Mouse (Mus musculus) bone marrow macrophage, adult 2 months (primary cell): ENCODE measurements around the gene Sstr1.

Experiments used
- CTCF ChIP-seq: IDR thresholded peaks from 2 replicates; pipeline ENCODE4 v1.5.1; 2012; ENCODE audit warnings: low read depth, mild to moderate bottlenecking, low read length, moderate library complexity
- POLR2A ChIP-seq: IDR thresholded peaks from 2 replicates; pipeline ENCODE4 v1.6.1; 2012; ENCODE audit warnings: mild to moderate bottlenecking, low read depth, low read length, borderline replicate concordance

- TF ChIP-seq CTCF (no peak), POLR2A (no peak)
Observed at GRCm38 (mm10) chr12:58225644-58226043, 14.1 kb downstream of the Sstr1 start.
